Mouse (Mus musculus) T-helper 2 cell (primary cell): ENCODE measurements around the gene Chst10.

Experiments used
- in situ Hi-C: fragments of 300-600 bp; cut with MboI, MseI; formaldehyde crosslinking; loops from one replicate; pipeline ENCODE4 v1.15.1; 2025; ENCODE audit warnings: high pct_unique_total_duplicates

Gene Chst10

DNA sequence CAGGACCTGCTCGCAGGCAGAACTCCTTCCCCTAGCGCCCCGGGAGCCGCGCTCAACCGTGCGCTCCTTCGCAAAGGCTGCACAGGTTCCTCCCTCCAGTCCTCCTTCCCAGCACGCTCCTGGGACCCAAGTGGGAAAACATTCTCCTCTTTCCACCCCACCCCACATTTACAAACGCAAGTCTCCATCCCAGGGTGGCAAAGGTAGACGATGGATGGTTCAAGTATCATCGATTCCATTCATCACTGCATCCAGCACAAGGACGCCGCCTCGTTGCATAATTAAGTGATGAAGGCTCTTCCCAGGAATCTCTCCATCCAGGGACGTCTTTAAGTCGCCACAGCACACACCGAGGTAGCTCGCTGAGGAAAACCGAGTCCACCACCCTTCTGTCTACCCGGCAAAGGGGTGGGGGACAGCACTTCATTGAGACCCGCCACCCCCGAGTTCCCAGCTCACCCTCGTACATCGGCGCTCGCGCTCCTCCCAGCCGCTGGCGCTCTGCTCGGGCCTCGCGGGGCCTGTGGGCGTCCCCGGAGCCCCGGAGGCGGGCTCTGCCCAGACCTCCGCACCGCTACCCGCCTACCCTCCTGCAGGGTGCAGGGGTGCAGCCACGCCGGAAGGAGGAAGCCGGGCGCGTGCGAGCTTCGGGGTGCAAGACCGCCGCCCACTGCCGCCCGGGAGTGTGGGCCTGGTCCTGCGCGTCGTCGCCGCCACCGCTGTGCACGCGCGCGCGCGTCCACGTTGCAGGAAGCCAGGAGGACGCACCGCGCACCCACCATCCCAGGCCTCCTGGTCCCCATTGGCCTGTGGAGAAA is at the start of gene Chst10:
TSS of gene Chst10 (minus strand) at position 731 of the 818 bp plus-strand sequence.
- in situ Hi-C loops: no loop called here

DNA sequence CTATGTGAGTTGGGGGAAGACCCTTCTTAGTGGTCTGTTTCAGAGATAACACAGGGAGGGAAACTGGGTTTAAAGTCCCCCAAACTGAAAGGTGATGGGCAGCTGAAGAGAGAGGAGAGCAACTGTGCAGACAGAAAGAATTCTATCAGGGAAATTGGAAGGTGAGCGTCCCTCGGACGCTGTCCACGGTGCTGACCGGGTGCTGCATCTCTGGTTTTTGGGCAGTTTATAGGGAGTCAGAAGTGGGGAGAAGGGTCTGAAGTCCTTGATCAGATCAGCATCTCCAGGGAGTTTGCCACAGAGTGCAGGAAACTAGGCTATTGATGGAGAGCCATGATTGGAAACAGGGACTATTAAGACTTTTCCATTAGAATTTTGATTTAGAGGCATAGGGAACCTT is 41.6 kb upstream of the Chst10 start:
- in situ Hi-C loops: no loop called here

DNA sequence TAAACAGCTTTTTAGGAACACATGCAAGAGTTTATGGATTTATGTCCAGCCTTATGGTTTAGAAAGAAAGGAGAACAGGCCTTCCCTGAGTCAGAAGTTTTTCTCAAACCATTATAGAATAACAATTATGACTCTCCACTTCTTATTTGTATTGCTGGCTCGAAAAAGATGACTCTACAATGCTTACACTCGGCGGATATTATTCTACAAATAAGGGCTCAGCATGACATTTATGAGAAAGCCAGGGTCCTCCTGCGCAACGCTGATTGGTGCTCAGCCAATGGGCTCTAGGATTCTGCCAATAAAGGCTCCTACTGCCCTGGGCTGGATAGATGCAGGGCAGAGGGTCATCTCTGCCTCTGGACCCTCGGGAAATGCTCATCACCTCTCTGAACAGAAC is 40.9 kb upstream of the Chst10 start, which contains the start of gene Nms:
TSS of gene Nms (plus strand) at position 301 of the 400 bp plus-strand sequence.
- in situ Hi-C loops: no loop called here

DNA sequence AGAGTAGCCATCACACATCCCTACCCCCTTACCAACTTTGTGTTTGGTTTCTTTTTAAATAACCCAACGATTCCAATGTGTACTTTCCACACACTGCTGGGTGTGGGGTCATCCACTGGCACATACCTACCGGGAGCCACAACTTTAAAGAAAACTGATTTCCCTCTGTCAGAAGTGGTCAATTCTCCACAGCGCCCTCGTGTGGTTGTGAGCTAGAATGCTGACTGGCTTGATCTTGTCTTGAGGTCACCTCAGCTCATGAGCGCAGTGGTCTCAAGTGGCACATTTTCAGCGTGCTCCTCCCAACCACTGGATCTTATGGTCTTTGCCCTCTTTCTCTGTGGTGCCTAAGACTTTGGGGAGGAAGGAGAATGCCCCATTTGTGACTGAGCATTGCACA is 38.8 kb upstream of the Chst10 start:
- in situ Hi-C loops: no loop called here

DNA sequence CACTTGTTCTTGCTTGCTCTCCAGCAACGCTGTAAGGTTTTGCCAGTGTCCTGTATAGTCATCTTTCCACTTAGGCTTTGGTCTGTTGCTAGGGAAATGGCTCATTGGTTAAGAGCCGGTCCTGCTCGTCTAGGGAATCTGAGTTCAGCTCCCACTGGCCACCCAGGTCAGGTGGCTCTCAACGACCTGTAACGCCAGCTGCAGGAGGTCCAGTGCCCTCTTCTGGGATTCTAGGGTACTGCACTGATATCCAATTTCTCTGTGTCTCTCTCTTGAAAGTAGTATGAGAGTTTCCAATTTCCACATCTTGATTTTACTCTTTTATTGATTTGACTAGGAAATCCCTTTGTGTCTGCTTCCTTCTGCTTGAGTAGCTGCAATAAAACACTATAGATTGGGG is 36.7 kb upstream of the Chst10 start:
- in situ Hi-C loops: no loop called here

DNA sequence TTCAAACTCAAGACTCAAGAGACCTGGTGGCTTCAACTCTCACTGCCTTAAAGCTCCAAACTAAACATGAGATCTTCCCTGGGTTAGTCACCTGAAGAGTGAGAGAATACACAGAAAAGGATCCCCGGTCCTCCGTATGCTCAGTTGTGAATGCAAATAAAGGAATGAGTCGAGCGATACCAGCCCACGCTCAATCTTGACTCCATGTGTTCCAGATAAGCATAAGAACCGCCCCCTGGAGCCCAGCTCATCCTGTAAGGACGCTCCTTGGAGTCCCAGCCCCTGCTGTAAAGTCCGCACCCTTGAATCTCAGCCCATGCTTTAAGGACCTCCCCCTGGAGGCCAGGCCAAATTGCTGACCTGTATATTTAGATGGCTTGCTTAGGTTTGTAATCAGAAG is 32.8 kb upstream of the Chst10 start:
- in situ Hi-C loops: no loop called here

DNA sequence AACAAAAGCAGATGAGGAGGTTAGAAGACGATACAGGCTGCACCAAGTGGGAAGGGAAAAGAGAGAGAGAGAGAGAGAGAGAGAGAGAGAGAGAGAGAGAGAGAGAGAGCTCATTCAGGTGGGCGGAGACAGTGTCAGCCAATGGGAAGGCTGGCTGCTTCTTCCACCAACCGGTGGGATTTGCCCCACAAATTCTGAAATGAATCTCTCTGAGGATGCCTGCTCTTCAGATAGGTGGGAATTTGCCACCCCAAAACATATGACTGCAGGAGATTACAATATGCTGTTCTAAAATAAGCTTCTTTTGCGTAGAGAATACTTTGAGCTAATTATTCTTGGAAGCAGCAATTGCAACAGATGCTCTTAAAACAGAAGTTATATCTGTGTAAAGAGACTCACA is 31.5 kb upstream of the Chst10 start:
- in situ Hi-C loops: no loop called here

DNA sequence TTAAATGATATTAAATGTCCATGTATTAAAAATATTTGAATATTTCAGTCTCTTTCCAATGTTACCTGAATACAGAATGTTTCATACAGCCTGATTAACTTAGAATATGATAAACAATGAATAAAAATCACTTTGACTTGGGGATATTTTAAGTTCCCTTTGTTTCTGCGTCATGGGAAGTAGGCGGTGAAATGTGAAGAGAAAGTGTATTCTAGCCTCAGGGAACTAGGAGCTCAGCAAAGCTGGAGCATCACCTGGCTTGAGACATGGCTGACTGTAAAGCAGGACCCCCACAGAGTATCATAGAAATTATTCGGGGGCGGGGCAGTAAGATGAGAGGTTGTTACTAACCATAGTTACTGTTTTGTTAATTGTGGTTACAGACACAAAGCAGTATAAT is 31.0 kb upstream of the Chst10 start:
- in situ Hi-C loops: no loop called here

DNA sequence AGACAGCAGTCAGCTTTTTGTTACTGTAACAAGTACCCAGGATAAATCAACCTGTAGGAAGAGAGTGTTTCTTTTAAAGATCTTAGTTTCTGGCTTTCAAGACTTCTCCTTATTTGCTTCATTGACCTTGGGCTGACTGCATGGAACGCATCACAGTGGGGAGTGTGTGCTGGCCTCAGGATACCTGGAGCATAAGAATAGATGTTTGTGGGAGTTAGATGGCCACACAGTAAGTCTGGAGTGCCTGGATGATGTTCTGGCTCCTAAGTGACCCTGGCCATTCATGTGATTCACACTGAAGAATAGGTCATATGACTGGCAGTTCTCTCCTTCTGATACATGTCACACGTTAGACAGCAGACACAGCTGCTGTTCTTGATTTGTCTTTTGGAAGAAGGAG is 6.0 kb upstream of the Chst10 start:
- in situ Hi-C loops: no loop called here

DNA sequence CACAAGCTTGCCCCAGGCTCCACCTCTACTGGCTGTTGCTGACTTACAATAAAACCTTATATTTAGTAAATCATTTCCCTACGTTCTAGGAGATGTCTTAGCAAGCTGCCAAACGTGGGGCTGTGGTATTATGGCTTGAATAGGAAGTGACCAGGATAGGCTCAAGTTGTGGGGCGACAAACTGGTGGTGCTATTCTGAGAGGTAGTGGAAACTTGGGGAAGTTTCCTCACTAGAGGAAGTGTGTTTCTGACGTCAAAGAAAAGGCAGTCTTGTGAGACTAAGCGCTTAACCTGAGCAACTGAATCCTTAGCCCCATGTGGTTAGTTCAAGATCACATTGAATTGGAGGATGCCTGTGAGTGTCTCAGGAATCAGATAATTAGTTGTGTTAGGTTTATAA is 4.6 kb upstream of the Chst10 start:
- in situ Hi-C loops: no loop called here

DNA sequence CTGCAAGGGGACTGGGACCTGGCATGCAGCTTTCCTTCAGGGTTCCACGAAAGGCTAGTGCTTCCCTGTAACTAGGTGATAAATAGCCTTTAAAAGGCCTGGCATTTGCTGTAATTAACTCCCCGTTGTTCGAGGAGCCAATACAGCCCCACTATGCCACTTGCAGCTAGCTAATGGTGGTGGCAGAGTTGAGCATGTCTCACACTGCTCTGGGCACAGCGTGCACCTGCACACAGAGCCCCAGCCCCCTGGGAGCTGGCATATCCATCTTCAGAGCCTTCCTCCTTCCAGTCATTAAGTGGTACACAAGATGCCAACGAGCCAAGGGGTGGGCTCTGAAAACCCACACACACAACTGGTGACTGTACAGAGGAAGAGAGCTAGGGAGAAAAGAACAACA is 4.9 kb downstream of the Chst10 start:
- in situ Hi-C loops: no loop called here

DNA sequence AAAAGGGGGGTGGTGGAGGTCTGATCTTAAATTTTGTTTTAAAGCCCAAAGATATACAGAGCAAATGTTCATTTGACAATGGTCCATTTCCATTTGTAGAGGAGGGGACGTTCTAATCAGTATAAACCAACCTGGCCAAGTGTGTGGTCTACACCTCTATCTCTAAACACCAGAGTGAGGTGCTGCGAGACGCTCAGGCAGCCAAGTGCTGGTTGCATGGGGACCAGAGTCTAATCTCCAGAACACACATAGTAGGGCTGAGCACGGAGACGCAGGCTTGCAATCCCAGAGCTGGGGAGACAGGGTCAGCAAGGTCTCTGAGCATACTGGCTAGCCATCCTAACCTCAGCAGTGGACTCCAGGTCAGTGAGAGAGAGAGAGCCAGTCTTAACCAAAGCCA is 6.5 kb downstream of the Chst10 start:
- in situ Hi-C loops: no loop called here

DNA sequence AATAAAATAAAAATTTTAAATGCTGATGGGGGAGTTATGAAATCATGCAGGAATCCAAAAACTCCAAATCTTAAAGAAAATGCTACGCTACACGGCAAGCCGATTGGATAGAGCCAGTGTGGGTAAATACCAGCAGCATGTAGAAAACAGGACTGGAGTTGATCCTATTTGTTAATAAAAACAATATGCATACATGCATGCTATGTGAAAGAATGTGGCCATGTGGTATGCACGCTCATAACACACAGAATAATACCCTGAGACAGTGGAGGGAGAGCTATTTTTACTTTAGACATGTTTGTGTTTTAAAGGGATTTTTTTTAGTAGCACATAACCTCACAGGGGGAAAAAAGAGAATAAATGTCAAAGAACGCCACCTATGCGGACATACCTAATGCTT is 9.2 kb downstream of the Chst10 start:
- in situ Hi-C loops: no loop called here

DNA sequence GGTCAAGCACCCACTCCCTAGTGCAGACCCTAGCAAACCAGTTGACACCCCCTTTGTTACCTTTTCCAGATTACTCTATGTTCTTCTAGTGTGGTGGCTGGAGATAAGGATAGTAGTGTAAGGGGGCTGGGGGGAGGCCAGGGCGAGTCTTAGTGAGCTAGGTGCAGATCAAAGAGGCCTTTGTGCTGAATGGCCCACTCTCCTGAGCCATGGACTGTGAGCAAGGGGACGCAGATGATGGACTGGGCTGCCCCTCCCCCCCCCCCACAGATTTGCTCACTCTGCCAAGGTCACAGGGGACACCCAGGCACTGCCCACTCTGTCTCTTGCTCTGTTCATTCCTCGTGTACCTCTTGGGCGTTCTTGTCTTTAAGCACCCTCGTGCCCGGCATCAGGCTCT is 10.9 kb downstream of the Chst10 start:
- in situ Hi-C loops: no loop called here

DNA sequence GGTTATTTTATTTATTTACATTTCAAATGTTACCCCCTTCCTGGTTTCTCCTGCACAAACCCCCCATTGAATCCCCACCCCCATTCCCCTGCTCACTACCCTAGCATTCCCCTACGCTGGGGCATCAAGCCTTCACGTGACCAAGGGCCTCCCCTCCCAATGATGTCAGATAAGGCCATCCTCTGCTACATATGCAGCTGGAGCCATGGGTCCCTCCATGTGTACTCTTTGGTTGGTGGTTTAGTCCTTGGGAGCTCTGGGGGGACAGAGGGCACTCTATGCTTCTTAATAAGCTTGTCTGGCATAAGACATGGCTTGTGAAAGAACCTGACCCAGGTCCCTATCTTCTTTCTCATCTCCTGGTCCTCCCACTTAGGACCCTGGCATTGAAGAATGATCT is 11.4 kb downstream of the Chst10 start:
- in situ Hi-C loops: no loop called here

DNA sequence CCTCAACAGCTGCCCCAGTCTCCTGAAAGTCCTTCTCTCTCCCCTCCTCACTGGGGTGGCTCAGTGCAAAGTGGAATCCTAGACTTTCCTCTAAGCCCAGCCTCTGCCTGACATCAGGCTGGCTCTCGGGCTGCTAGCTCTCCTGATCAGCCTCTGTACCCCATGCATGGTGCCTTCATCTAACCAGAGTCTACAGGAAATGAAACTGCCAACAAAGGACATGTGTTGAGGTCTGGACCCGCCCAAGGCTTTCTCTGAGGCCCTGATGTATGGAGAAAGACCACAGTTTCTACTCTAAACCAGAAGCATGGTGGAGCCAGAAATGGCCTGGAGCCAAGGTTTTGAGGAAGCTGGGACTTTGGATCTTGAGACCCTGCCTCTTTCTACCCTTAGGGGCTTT is 12.0 kb downstream of the Chst10 start:
- in situ Hi-C loops: no loop called here

DNA sequence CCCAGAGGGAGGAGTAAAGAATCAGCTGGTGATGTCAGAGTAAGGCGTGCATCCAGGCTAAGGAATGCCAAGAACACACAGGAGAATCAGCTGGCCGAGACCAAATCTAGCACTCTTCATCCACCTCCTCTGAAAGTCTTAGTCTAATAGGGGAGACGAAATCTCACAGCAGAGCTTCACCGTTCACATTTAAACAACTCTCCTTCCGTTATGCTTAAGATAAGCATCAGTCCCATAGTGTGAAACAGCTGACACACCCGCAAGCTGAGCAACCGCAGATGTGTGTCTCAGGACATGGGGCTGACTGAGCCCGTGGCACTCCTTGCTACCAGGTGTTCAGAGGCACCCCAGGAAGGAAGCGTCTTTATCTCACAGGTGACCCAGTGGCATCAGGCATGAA is 14.2 kb downstream of the Chst10 start:
- in situ Hi-C loops: no loop called here

DNA sequence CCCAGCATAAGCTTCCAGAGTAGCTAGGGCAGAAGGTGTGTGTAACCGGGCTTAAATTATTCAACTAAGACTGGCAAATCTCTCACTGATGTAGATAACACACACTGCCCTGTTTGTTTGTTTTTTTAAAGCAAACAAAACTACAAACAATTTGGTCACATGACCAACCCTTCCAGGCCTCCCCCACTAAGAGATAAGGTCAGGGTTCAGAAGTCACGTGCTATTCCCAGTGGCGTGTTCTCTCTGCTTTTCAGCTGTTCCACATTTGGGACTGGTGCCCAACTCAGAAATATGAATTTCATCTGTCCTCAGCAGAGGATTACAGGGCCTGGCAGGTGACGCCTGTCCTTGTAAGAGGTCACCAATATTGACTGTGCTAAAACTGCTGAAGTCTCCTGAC is 15.2 kb downstream of the Chst10 start:
- in situ Hi-C loops: no loop called here

DNA sequence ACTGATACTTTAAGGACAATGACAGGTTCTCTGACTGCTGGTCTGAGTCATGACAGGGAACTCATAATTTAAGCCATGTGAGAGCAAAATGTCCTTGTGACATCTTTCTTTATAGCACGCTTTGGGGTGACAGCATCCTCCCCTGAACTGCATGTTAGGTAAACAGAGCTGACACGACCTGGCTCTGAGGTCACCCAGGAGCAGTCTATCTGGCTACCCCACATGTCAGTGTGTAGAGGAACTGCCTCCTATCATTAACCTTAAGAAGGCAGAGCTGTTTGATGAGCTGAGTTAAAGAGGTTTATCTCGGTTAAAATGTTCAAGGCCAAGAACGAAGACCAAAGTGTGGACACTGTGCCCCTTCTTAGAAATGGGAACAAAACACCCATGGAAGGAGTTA is 16.6 kb downstream of the Chst10 start:
- in situ Hi-C loops: no loop called here

DNA sequence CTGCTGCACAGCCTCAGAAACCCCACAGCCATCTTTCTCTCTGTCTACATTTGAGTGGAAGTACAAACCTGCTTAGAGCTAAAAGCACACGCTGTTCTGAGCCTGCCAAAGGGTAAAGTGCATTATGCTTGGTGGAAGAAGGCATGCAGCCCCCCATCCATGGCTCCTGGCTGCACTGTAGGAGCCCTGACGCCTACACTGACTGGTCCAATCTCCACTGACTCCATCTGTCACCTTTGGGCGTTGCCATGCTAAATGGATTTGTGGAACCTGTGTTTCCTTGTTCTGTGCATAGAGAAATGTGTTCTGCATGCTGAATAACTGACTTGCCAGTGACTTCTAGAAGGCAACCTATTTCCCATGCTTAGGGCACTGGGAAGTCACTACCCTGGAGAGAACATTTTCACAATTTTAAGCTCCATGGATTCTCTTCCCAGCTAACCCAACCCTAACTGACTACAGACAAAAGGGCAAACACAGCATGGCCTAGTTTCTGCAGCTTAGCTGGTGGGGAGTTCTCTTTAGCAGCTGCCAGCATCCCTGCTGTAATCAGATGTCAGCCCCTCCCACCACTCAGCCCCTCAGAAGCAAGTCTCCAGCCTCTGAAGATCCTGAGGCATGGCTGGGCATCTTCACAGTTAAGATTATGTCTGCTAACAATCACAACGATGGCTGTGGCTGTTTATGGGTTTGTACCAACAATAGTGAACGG is 21.1 kb downstream of the Chst10 start:
- in situ Hi-C loops: loop anchor here (5.0 kb wide), 1 partner anchor 45 kb away; no protein-coding TSS in a partner anchor

DNA sequence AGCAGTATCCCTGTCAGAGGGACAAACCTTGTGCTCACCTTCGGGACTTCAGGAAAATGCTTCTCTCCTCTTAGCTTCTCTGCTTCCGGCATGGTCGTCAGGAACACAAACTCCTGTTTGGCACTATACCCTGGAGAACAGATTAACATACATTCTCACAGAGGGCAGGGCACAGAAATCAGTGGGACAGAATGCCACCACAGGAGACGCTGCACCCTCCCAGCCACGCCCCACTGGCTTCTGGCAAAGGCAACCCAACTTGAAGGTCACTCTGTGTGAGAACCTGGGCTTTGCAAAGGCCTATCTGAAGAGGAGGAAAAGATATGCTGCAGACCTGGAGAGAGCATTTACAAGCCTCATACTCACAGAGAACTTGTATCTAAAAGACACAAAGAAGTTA is 24.1 kb downstream of the Chst10 start:
- in situ Hi-C loops: no loop called here

DNA sequence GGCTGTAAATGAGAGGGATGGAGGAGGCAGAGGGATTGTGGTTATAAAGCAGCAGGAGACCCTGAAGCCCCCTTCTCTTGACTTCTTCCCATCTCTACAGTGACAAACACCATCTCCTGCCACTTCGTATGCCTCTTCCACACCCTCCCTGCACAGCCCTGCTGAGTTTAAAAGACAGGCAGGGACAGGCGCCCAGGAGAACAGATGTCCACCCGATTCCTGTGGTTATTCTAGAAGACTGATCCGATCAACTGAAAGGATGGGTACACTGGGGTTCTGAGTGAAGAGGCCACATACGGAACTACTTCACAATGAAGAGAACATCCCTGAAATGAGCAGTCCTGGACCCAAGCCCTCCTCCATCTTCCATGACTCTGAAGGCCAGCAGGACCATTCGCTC is 26.1 kb downstream of the Chst10 start:
- in situ Hi-C loops: no loop called here
